Mouse (Mus musculus) thymus, adult 2 months (tissue): ENCODE data around the gene Sacs.
"Not testable (repeated sequence)": the region's sequence is repeated elsewhere in the genome, so short reads cannot be mapped to it uniquely, and the experiment has no call there.

Experiments
- CTCF ChIP-seq: fragments of 200-500 bp; IDR thresholded peaks from 2 replicates; pipeline ENCODE4 v1.5.1; 2012; ENCODE audit warnings: mild to moderate bottlenecking, control low read depth, low read length, moderate library complexity, borderline replicate concordance; ENCODE audit not compliant: control insufficient read depth, poor library complexity, insufficient read depth; ENCODE audit errors: extremely low read depth
- POLR2A ChIP-seq: fragments of 200-500 bp; IDR thresholded peaks from 2 replicates; pipeline ENCODE4 v1.6.1; 2012; ENCODE audit warnings: mild to moderate bottlenecking, low read length, control low read depth, moderate library complexity; ENCODE audit not compliant: control insufficient read depth, poor library complexity, insufficient read depth; ENCODE audit errors: extremely low read depth

- TF ChIP-seq CTCF, POLR2A: not testable (repeated sequence)
These were observed 10.9 kb upstream of the Sacs start for GRCm38 (mm10) chr14:61127365-61127764.
